Mouse (Mus musculus) naive thymus-derived CD4-positive, alpha-beta T cell, adult 2 months (primary cell): ENCODE measurements around the gene Tex52.
A peak's percentile ranks its signal among the peaks of the same experiment; 100 is the strongest.

Experiments
- DNase-seq: peaks from one replicate; pipeline ENCODE4 v3.0.0-alpha.2; 2011; ENCODE audit warnings: low read depth

The Tex52 gene

DNA sequence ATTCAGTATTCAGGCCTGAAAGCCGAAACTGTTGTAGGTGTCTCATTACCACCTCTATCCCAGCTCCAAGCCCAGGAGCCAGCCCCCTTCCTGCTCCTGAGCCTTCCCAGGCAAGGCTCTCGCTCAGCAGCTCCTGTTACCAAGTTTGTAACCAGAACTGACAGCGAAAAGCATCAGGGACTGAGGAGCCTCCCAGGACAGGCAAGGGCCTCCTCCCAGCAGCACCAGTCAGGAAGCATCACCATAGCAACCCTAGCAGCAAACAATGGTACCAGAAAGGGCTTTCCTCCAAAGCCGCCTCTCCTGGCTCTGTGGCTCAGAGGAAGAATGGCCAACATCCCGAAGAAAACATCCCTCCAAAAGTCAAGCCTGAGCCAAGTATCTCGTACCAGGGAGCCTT, at the start of gene Tex52, which contains the start of gene Gm44596:
Gene Tex52 (plus strand): TSS at position 265 of the 400 bp plus-strand sequence.
Gene Gm44596 (plus strand): TSS at position 312 of the 400 bp plus-strand sequence.
- DNase-seq = no peak

DNA sequence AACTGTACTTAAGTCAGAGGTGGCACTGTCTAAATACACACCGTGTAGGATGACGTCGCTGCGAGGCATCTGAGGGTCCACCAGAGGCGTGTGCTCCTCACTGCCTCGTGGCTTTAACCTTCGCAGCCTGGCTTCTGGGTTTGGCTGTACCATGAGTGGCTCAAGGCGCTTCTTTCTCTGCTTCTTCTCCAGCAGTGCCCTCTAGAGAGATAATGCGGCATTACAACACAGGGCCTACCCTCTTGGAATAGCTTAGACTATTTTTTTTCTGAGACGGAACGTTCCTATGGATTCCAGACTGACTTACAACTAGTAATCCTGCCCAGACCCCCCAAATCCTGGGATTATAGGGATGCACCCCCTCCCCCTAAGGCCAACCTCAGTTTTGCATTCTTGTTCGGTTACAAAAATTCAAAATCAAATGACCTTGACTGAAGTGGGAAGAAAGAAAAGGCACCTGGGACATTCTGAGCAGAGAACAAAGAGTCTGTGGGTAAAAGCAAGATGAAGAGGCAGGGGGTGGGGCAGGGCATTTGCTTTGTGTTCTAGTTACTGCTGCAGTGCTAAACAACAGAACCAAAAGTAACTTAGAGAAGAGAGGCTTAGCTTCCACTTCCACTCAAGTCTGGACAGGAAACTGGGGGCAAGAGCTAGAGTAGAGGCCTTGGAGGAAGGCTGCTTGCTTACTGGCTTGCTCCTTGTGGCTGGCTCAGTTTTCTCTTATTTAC, 40.7 kb upstream of the Tex52 start:
- DNase-seq = peak; percentile 87

GRCm38 (mm10) chr6:128337467-128337866, 37.8 kb upstream of the Tex52 start:
- no peak for DNase-seq

DNA sequence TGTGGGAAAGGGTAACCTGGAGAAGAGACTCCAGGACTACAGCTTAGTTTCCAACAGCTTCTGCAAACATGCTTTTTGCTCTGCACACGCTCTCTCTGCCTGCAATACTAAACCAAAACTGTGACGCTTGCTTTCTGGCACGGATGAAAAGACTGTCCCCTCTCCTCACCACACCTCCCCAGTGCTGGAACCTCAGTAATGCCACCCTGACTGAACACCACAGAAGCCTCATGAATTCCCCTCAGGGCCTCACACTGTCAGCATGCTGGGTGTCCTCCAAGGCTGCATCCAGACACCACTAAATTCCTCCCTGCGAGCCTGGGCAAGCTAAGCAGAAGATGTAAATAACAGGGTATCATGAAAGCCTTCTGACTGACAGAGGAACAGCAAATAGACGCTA, 36.4 kb upstream of the Tex52 start:
- no peak for DNase-seq

- no peak for DNase-seq
These were observed 33.1 kb upstream of the Tex52 start for GRCm38 (mm10) chr6:128341956-128342723.

DNA sequence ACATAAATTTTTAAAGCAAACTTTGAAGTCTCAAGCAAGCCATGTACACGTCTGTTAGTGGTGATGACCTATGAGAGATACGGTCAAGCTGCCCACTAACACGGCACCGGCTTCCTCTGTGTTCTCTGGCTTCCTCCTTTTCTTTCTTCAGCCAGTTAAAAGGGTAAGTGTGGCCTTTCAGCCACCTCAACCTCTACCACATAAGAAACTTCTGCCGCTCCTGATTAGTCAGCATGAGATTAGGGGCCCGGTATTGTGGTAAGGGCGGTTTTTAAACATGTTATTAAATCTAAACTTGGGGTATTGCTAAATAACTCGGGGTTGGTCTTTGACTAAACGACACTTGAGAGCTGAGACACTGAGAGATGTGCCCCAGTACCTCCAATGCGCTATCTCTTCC, 29.6 kb upstream of the Tex52 start:
- DNase-seq = no peak

GRCm38 (mm10) chr6:128346782-128347181, 28.5 kb upstream of the Tex52 start:
- no peak for DNase-seq

DNA sequence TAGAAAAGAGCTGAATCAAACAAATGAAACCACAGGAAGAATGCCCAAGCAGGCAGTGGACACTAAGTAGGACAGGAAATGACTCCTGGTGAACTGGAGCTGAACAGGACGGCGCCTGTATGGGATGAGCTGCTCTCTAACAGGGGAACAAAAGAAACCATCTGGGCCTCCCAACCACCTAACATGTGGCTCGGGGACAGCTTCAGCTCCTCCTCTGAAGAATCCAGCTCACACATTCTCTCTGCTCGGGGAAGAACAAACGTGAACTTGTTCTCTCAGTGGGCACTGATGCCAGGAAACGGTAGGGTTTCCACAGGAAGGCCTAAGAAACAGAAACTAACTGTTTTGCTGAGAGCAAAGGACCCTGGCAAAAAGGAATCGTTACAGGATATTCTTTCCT, 25.5 kb upstream of the Tex52 start:
- DNase-seq = no peak

GRCm38 (mm10) chr6:128354140-128354539, 21.1 kb upstream of the Tex52 start:
- no peak for DNase-seq

DNA sequence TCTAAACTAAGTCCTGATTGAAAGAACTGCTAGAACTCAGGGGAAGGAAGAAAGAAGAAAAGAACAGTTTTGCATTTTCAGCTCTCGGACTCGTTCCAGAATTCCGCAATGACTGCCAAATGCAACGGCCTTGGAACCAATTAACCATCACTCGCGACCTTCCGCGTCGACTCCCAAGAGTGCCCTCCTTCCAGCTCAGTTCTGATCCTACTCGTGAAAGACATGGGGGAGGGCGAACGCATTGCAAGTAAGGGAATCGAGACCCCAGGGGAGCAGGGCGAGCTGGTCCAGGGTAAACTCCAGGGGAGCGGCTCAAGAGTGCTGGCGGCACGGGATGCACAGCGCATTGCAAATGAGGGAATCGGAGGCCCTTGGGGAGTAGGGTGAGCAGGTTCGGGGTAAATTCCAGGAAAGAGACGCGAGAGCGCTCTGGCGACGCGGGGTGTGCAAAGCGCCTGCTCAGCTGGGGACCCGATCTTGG, 20.0 kb upstream of the Tex52 start:
- no peak for DNase-seq

DNA sequence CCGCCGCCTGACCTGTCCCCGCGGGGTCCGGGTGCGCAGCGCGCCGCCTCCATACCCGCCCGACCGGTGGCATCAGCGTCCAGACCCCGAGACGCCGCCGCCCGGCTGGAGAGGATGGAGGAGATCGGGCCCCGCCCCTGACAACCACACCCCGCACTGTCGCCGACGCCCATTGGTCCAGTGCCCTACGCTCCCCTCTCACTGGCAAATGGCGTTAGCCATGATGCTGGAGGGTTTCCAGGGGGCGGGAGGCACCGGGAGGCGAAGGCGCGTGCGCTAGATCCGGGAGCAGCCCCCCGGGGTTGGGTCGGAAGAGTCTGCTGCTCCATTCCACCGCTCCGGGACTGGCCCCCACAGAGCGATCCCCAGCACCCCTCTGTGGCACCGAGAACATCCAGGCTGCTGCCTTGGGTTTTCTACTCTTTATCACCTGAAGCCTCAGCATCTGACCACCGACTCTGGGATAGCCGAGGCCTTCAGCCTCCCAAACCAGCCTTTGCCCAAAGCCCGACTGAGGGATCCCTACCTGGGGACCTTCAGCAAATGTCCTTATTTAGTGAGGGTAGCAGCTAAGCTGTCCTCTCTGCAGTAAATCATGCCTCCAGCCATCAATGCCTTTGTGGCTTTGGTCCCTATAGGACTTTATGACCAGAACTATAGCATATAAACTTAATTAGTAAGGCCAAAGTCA, 19.4 kb upstream of the Tex52 start, which contains the start of gene Tulp3:
Gene Tulp3 (minus strand): TSS at position 126 of the 691 bp plus-strand sequence.
- DNase-seq = peak; percentile 88

DNA sequence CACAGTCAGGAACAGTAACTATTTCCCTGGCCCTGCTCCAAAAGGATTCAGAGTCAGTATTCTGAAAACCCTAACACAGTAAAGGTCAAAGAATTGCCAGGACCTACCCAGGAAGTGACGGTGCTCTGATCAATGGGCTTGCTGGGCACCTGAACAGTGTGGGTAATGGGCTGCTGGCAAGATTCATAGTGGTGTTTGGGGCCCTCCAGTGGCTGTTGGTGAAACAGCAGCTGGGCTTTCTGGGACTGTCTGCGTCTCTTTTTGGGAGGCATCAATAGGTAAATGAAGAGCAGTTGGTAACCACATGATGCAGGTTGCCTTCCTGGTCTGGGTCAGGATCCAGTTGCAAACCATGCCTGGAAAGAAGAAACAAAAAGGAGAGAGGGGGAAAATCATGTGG, 16.3 kb upstream of the Tex52 start:
- DNase-seq = peak; percentile 82

- no peak for DNase-seq
These were observed 13.4 kb upstream of the Tex52 start for GRCm38 (mm10) chr6:128361901-128362300.

GRCm38 (mm10) chr6:128362381-128363006, 12.8 kb upstream of the Tex52 start, which contains the start of the genes Rhno1 and Foxm1:
Gene Rhno1, minus strand, starts transcription at chr6:128362911.
Gene Foxm1, plus strand, starts transcription at chr6:128362967.
- peak; percentile 89 for DNase-seq

DNA sequence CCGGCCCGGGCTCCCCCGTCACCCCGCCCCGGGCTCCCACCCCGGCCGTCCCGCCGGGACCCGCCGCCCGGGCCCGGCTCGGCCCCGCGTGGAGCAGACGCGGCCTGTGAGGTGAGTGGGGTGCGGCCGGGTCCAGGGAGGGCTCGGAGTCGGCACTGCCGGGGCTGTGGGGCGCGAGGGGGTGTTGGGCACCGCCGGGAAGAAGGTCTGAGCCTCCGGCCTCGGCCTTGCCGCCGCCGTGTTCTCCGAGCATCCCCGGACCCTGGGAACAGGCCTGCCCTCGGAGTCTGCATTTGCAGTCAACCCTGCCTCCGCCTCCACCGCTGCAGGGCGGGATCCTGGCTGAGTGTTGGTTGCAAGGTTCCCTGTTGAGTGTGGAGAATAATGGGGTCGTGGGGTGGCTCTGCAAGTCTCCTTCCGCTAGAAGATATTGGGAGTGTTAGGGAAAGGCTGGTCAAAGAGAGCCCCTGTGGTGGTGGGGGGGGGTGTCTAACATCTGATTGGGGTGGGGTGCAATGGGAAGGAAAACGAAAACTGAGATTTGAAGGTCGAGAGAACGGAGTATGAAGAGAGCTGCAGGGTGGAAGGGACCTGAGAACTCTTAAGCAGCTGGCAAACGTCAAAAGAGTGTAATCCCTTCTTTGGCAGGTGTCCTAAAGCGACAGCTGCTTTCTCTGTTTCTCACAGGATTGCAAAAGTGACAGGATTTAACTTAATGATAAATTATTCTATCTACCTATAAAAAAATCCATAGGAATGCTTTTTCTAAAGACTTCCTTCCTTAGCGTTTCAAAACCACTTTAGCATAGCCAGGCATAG, 12.0 kb upstream of the Tex52 start:
- no peak for DNase-seq

- DNase-seq = no peak
These were observed 10.5 kb upstream of the Tex52 start for GRCm38 (mm10) chr6:128364721-128365120.

- no peak for DNase-seq
These were observed 8.8 kb upstream of the Tex52 start for GRCm38 (mm10) chr6:128366466-128366865.

DNA sequence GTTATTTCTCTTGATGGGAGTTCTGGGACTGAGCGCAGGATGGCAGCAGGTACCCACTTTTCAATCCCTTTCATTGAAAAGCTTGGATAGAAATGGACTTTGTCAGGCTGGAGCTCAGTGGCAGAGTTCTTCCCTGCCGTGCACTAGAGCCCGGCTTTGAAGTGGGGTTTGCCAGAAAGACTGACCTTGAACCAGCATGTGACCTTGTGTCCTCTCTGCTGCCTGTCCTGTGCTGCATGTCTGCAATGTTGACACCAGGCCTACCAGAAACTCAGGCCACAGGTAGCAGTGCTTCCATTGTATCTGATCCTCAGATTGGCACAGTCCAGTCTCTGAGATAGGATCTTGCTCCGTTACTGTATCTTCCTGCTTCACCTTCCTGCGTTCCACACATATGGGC, 5.2 kb upstream of the Tex52 start:
- no peak for DNase-seq

GRCm38 (mm10) chr6:128376371-128377085, 1.3 kb downstream of the Tex52 start:
- DNase-seq = no peak

DNA sequence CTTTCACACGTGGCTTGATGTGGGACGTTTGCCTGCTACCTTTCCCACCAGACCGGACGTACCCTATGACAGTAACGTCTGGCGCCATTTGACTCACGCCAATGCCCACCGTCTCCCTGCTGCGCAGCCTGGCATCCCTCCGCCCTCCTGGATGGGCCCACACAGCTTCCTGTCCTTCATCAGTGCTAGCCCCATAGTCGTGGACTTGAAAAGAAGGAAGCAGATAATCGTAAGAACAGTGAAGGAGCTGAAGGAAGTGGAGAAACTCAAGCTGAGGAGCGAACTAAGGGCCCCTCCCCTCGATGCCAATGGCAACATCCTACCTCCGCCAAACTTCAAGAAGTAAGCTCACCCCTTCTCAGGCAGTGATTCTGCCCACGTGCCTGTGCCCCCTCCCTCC, 4.4 kb downstream of the Tex52 start:
- DNase-seq = no peak
